25 mouse cellular contexts compared by ENCODE assay signal in the genomic region with DNA sequence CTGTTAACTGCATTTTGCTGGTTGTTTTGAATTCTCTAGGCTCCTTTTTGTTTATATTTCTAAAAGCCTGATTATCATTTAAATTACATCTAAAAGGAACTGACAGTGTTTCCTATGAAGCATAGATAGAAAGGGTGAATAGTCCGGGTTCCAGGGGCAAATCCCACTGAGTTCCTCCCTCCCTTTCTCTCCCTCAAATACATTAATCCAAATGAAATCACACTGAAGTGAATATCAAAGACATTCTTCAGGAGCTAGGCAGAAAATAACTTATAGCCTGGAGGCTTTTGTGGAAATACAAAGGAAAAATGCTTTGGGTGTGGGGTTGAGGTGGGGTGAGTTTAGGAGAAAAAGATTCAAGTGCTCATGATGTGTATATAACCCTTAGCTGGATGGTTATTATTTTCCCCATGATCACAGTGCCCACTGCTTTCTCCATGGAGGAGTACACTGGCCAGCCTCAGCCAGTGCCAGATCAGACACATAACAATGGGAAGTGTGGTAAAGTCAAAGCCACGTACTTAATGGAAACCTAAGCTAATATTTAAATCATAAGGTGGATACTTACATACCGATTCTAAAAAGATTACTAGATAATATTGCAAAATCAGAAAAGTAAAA.
"Had no signal": no experiment of that assay in that cellular context is flagged by ENCODE, and none has a peak within 500 bp of the region (broad histone marks: within the 10 kb centered on the region; RNA-seq: fewer than 3 reads in every experiment).

No protein-coding gene starts in this region.

- H3K9ac ChIP-seq: heart, embryonic 12.5 days; hindbrain, embryonic 12.5 days; hindbrain, embryonic 14.5 days; intestine, embryonic 15.5 days; limb, embryonic 12.5 days had no signal

- H3K27ac ChIP-seq: gastrocnemius, adult 2 months; heart, embryonic 10.5 days; hindbrain, embryonic 10.5 days; hindbrain, embryonic 12.5 days; hindbrain, embryonic 14.5 days; intestine, embryonic 15.5 days; layer of hippocampus, adult 2 months; left cerebral cortex, adult 2 months; limb, embryonic 10.5 days; limb, embryonic 12.5 days had no signal

- H3K4me2 ChIP-seq: heart, embryonic 12.5 days; hindbrain, embryonic 12.5 days; hindbrain, embryonic 14.5 days; intestine, embryonic 15.5 days; limb, embryonic 12.5 days had no signal

- H3K27me3 ChIP-seq: heart, embryonic 12.5 days; hindbrain, embryonic 12.5 days; intestine, embryonic 15.5 days; limb, embryonic 12.5 days had no signal

- ATAC-seq: hindbrain, embryonic 16.5 days; inflammation-experienced regulatory T-cells, adult 6 months; intestine, embryonic 15.5 days; intestine, postnatal 0 days had no signal

- H3K9me3 ChIP-seq: heart, embryonic 10.5 days; heart, embryonic 12.5 days; hindbrain, embryonic 10.5 days; hindbrain, embryonic 12.5 days; intestine, embryonic 15.5 days; limb, embryonic 10.5 days; limb, embryonic 12.5 days had no signal

- H3K4me1 ChIP-seq: heart, embryonic 10.5 days; heart, embryonic 12.5 days; hindbrain, embryonic 10.5 days; hindbrain, embryonic 12.5 days; intestine, embryonic 15.5 days; limb, embryonic 10.5 days; limb, embryonic 12.5 days had no signal

- H3K4me3 ChIP-seq: gastrocnemius, adult 2 months; heart, embryonic 10.5 days; heart, embryonic 12.5 days; hindbrain, embryonic 10.5 days; hindbrain, embryonic 12.5 days; intestine, embryonic 15.5 days; layer of hippocampus, adult 2 months; left cerebral cortex, adult 2 months; limb, embryonic 10.5 days; limb, embryonic 12.5 days had no signal

- DNase-seq: gastrocnemius, adult 2 months; gastrocnemius, postnatal 10 days; gastrocnemius, postnatal 25 days; heart, adult 18-20 months; heart, postnatal 10 days; heart, postnatal 4 days; kidney, adult 18-20 months; kidney, adult 8-10 months; kidney, postnatal 10 days; kidney, postnatal 25 days; kidney, postnatal 4 days; liver had no signal

- H3K36me3 ChIP-seq: heart, embryonic 10.5 days; heart, embryonic 12.5 days; hindbrain, embryonic 10.5 days; hindbrain, embryonic 12.5 days; intestine, embryonic 15.5 days; limb, embryonic 10.5 days; limb, embryonic 12.5 days had no signal
